Mouse (Mus musculus) heart, embryonic 15.5 days (tissue): ENCODE results near the gene Sntb2. TPM values are rescaled to one million over a fixed set of nuclear protein-coding genes. Genes with fewer than 3 reads are reported as not detected.

Experiments
- polyA plus RNA-seq: library from polyadenylated mRNA; unstranded; fragments of >200 nt; fragmentation: Nextera tagmentation; extraction: Ambion mirVana; gene quantifications from 2 replicates; pipeline ENCODE4 v1.2.1, GENCODE M21; 2015

The Sntb2 gene
- polyA plus RNA-seq, 1 experiment from 2014 or later = 12.6 TPM

Other genes with a start within 250 kb of the Sntb2 start
- gene Has3, start 65.5 kb upstream of the Sntb2 start, polyA plus RNA-seq = 0.14 and 0.27 TPM in 2 replicates
- gene Utp4, start 42.1 kb upstream of the Sntb2 start, polyA plus RNA-seq = 36.4 and 43.1 TPM in 2 replicates
- gene Vps4a, start 95.5 kb downstream of the Sntb2 start, polyA plus RNA-seq = 52.8 and 57.3 TPM in 2 replicates
- 42.3 and 49.8 TPM in 2 replicates for gene Pdf, start 112.9 kb downstream of the Sntb2 start, polyA plus RNA-seq
- gene Cog8, start 120.9 kb downstream of the Sntb2 start, polyA plus RNA-seq = 25.1 and 28.9 TPM in 2 replicates
- gene Nip7, start 121.1 kb downstream of the Sntb2 start, polyA plus RNA-seq = 46.8 and 54.4 TPM in 2 replicates
- not detected in 2 replicates for gene Tmed6, start 129.9 kb downstream of the Sntb2 start, polyA plus RNA-seq
- 9.5 and 10.4 TPM in 2 replicates for gene Terf2, start 160.8 kb downstream of the Sntb2 start, polyA plus RNA-seq
- gene Cyb5b, start 214.9 kb downstream of the Sntb2 start, polyA plus RNA-seq = 51.2 and 58.7 TPM in 2 replicates